Comparison of ENCODE assay signal across 8 mouse cellular contexts in the genomic region with DNA sequence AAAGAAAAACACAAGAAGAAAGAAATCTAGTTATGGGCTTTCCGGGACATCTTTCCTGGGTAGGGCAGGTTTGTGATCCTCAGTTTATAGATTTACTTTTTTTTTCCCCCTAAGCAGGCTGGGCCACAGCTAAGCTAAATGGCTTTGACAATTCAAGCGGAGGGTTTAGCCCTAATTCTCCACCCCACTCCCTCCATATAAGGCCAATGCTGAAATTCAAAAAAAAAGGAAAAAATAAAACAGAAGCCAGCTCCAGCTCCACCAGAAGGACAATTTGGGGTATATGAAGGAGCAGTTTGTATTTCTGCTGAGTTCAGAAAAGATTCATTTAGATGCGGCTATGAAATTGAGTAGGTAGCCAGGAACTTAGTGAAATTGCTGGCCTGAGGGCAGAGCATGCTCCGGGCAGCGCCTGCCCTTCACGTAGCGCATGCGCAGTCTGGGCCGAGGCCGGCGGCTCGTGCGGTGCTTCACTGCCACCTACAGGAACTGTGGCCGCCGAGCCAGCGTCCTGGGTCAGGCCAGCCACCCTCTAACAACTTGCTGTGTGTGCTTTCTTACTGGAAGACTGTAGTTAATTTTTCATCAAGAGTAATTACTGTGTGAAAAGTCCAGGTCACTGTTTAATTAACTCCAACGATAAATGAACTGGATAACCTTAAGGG.
DNase-seq lines count a peak whose midpoint lies in the region; ATAC-seq and TF ChIP-seq lines count a peak whose summit lies in the region.

No protein-coding gene starts in this region.

- peak; percentile 96 for ATAC-seq in hindbrain, embryonic 12.5 days (ENCODE audit: low FRiP score)
- peak; percentile 98 for ATAC-seq in lung, embryonic 16.5 days (ENCODE audit: low read depth)

- no peak overlapping the region for H3K4me3 ChIP-seq in hindbrain, embryonic 12.5 days
- no peak overlapping the region for H3K4me3 ChIP-seq in lung, embryonic 16.5 days (ENCODE audit: low read length)
- no peak overlapping the region for H3K4me3 ChIP-seq in thymus, adult 2 months (ENCODE audit: control insufficient read depth, insufficient read depth, low read length)

- no peaks in the 10 kb centered on the region for H3K9me3 ChIP-seq in hindbrain, embryonic 12.5 days (replicated peaks)
- no peaks in the 10 kb centered on the region for H3K9me3 ChIP-seq in lung, embryonic 16.5 days (ENCODE audit: control insufficient read depth, low read length)

- H3K4me2 ChIP-seq in hindbrain, embryonic 12.5 days (replicated peaks), result peak overlapping the region; percentile 23; the same call in 1 of the 2 replicates
- H3K4me2 ChIP-seq in lung, embryonic 16.5 days (ENCODE audit: low read depth, low read length), result peak overlapping the region; percentile 45

- 9% methylated on average over 17 of the region's 17 CpGs for WGBS in hindbrain, embryonic 12.5 days
- WGBS in lung, embryonic 16.5 days, result 6% methylated on average over 17 of the region's 17 CpGs
- 10% methylated on average over 17 of the region's 17 CpGs for WGBS in thymus, adult 2 months

- no peaks in the 10 kb centered on the region for H3K36me3 ChIP-seq in hindbrain, embryonic 12.5 days
- H3K36me3 ChIP-seq in lung, embryonic 16.5 days (ENCODE audit: control insufficient read depth, insufficient read depth, low read length), result no peaks in the 10 kb centered on the region
- no peaks in the 10 kb centered on the region for H3K36me3 ChIP-seq in thymus, adult 2 months (ENCODE audit: control insufficient read depth, insufficient read depth, low read length)

- TF ChIP-seq CTCF in thymus, adult 2 months (IDR thresholded peaks at IDR 0.05; ENCODE audit: borderline replicate concordance, control insufficient read depth, extremely low read depth, insufficient read depth, low read length, poor library complexity), result no peak

- no peak overlapping the region for H3K27ac ChIP-seq in hindbrain, embryonic 12.5 days
- no peak overlapping the region for H3K27ac ChIP-seq in lung, embryonic 16.5 days (ENCODE audit: low read length)
- no peak overlapping the region for H3K27ac ChIP-seq in thymus, adult 2 months (ENCODE audit: control insufficient read depth, insufficient read depth, low read length)

- H3K4me1 ChIP-seq in hindbrain, embryonic 12.5 days, result no peaks in the 10 kb centered on the region
- H3K4me1 ChIP-seq in lung, embryonic 16.5 days (replicated peaks; ENCODE audit: control insufficient read depth, insufficient read depth, low read length), result peaks cover 3% of the 10 kb centered on the region; the same call in 1 of the 2 replicates
- H3K4me1 ChIP-seq in thymus, adult 2 months (replicated peaks; ENCODE audit: control insufficient read depth, insufficient read depth, low read length), result no peaks in the 10 kb centered on the region

- DNase-seq in NIH3T3 (ENCODE audit: low read depth), result peak; percentile 86
- DNase-seq in cerebellum, postnatal 14 days, result peak; percentile 96
- peak; percentile 79 to 86 for DNase-seq in frontal cortex, postnatal 25 days (ENCODE audit: low spot score in 2 of 2)
- peak; percentile 93 to 96 for DNase-seq in layer of hippocampus, postnatal 10 days (ENCODE audit: low spot score in 2 of 2)
- peak; percentile 95 for DNase-seq in ovary, postnatal 14 days (ENCODE audit: low spot score)
- peak; percentile 4 for DNase-seq in thymus, adult 2 months

- H3K27me3 ChIP-seq in hindbrain, embryonic 12.5 days, result no peaks in the 10 kb centered on the region
- no peaks in the 10 kb centered on the region for H3K27me3 ChIP-seq in lung, embryonic 16.5 days (ENCODE audit: control insufficient read depth, insufficient read depth, low read depth, low read length)
- no peaks in the 10 kb centered on the region for H3K27me3 ChIP-seq in thymus, adult 2 months (ENCODE audit: control insufficient read depth, insufficient read depth, low read length)

- no peak for TF ChIP-seq POLR2A in thymus, adult 2 months (IDR thresholded peaks at IDR 0.05; ENCODE audit: control insufficient read depth, extremely low read depth, insufficient read depth, low read length, poor library complexity)

- no peak overlapping the region for H3K9ac ChIP-seq in hindbrain, embryonic 12.5 days
- H3K9ac ChIP-seq in lung, embryonic 16.5 days (ENCODE audit: low read length), result peak overlapping the region; percentile 53

Comparison
In these comparisons a context has a peak if more than half of its experiments do, and no peak if none do; other contexts are left out.
1. DNase-seq: peak in every context shown above with its lines; median percentile 96 in cerebellum, postnatal 14 days; 95 in ovary, postnatal 14 days; 94 in layer of hippocampus, postnatal 10 days; 86 in NIH3T3; 82 in frontal cortex, postnatal 25 days; 4 in thymus, adult 2 months.